Mouse (Mus musculus): ENCODE data around the gene Vwce. TPM values are rescaled to one million over a fixed set of nuclear protein-coding genes. Genes with fewer than 3 reads are reported as not detected.

The Vwce gene
- polyA plus RNA-seq (2014; fragmentation: Nextera tagmentation; extraction: Ambion mirVana), result 1.5 and 1.8 TPM in 2 replicates

DNA sequence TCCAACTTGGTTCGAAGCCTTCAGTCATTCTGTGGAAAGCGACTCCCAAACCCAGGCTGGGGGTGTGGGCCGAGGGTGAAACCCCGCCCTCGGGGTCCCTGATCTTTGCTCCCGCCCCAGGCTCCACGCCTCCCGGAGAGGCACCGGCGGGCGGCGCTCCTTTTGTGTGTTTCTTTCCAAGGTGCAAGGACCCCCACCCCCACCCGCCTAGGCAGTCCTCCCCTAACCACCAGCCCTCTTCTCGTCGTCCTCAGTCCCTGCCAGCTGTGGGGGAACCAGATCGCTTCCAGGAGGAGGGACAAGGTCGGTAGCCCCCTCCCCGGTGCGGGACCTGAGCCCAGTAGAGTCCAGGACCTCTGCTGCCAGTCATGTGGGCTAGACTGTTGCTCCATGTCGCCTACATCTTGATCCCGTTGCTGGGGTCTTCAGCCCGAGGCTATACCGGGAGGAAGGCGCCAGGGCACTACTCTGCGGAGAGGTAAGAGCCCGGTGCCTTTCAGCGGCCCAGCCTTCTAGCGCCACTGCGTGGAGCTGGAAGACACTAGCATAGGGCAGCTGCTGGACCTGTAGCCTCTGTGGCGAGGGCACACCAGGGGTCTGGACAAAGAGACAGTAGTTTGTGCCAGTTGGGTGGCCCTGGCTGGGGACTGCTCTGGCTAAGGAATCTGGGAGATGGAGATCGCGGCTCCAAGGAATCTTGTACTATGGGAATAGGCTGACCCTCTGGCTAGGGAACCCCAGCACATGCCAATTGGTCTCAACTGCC is at the start of gene Vwce:
TSS of gene Vwce (plus strand) at position 108 of the 766 bp plus-strand sequence.
- peak within 1 kb of the TSS; percentile 47 for H3K4me3 ChIP-seq (ENCODE audit: low read depth, low read length)
- WGBS, result 4% methylated on average over 26 of the region's 32 CpGs
- no peaks in the 10 kb centered on the region; the same call in 1 of the 2 replicates for H3K27me3 ChIP-seq (replicated peaks; ENCODE audit: control insufficient read depth, insufficient read depth, low read length)
- DNase-seq (ENCODE audit: low spot score), result peak; percentile 69
- peak within 1 kb of the TSS; percentile 39; the same call in 1 of the 2 replicates for H3K27ac ChIP-seq (replicated peaks; ENCODE audit: low read depth, low read length)
- peak within 1 kb of the TSS; percentile 93 for H3K4me2 ChIP-seq (ENCODE audit: low read depth, low read length)
- peaks cover 12% of the 10 kb centered on the region; the same call in 1 of the 2 replicates for H3K4me1 ChIP-seq (ENCODE audit: control insufficient read depth, insufficient read depth, low read length)
- ATAC-seq (ENCODE audit: low read depth), result peak; percentile 81
- peaks cover 26% of the 10 kb centered on the region for H3K36me3 ChIP-seq (ENCODE audit: control insufficient read depth, insufficient read depth, low read length)
- no peaks in the 10 kb centered on the region for H3K9me3 ChIP-seq (ENCODE audit: control insufficient read depth, low read length)
- peak within 1 kb of the TSS; percentile 66 for H3K9ac ChIP-seq (ENCODE audit: low read depth, low read length)

DNA sequence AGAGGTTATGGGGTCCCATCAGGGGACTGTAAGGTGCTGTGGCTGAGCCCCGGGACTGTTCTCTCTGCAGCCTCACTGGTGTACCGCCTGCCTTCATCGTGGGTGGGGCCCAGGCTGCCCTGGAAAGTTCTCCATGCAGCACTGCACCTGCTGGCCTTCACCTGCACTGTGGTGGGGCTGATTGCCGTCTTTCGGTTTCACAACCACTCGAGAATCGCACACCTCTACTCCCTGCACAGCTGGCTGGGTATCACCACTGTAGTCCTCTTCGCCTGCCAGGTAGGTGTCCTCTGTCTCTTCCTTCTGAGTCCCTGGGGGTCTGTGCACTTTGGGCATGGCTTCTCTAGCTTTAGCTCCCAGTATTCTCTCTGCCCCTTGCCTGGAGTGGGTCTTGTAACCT is 48.9 kb upstream of the Vwce start:
- H3K9ac ChIP-seq (ENCODE audit: low read depth, low read length), result no peak overlapping the region
- ATAC-seq (ENCODE audit: low read depth), result no peak
- H3K27ac ChIP-seq (replicated peaks; ENCODE audit: low read depth, low read length), result no peak overlapping the region
- 0 out of 2 replicates have a peak, but pooled peaks cover 6% of the 10 kb centered on the region for H3K36me3 ChIP-seq (ENCODE audit: control insufficient read depth, insufficient read depth, low read length)
- no peak overlapping the region for H3K4me2 ChIP-seq (ENCODE audit: low read depth, low read length)
- H3K27me3 ChIP-seq (replicated peaks; ENCODE audit: control insufficient read depth, insufficient read depth, low read length), result no peaks in the 10 kb centered on the region
- WGBS, result 87% methylated on average over 8 of the region's 8 CpGs
- DNase-seq (ENCODE audit: low spot score), result no peak
- H3K4me3 ChIP-seq (ENCODE audit: low read depth, low read length), result no peak overlapping the region
- peaks cover 17% of the 10 kb centered on the region for H3K4me1 ChIP-seq (ENCODE audit: control insufficient read depth, insufficient read depth, low read length)
- H3K9me3 ChIP-seq (ENCODE audit: control insufficient read depth, low read length), result no peaks in the 10 kb centered on the region

DNA sequence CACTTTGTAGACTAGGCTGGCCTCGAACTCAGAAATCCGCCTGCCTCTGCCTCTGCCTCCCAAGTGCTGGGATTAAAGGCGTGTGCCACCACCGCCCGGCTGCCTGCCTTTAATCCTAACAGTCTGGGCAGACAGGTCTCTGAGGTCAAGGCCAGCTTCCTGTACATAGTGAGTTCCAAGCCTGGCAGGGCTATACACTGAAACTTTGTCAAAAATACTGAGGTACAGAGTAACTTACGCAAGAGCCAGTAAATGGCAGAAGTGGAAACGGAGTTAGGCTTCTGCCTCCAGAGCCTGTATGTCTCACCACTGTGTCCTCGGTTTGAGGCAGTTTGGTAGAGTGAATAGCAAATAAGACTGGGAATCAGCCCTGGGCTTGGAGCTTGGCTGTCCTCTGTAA is 46.8 kb upstream of the Vwce start:
- no peaks in the 10 kb centered on the region for H3K9me3 ChIP-seq (ENCODE audit: control insufficient read depth, low read length)
- H3K27me3 ChIP-seq (replicated peaks; ENCODE audit: control insufficient read depth, insufficient read depth, low read length), result no peaks in the 10 kb centered on the region
- DNase-seq (ENCODE audit: low spot score) (no peak), ATAC-seq (ENCODE audit: low read depth) (no peak)
- no peak overlapping the region for H3K27ac ChIP-seq (replicated peaks; ENCODE audit: low read depth, low read length)
- H3K4me3 ChIP-seq (ENCODE audit: low read depth, low read length), result no peak overlapping the region
- H3K36me3 ChIP-seq (ENCODE audit: control insufficient read depth, insufficient read depth, low read length), result 0 out of 2 replicates have a peak, but pooled peaks cover 7% of the 10 kb centered on the region
- H3K9ac ChIP-seq (ENCODE audit: low read depth, low read length), result no peak overlapping the region
- no peak overlapping the region for H3K4me2 ChIP-seq (ENCODE audit: low read depth, low read length)
- H3K4me1 ChIP-seq (ENCODE audit: control insufficient read depth, insufficient read depth, low read length), result peaks cover 17% of the 10 kb centered on the region
- WGBS, result 88% methylated on average over 8 of the region's 8 CpGs

DNA sequence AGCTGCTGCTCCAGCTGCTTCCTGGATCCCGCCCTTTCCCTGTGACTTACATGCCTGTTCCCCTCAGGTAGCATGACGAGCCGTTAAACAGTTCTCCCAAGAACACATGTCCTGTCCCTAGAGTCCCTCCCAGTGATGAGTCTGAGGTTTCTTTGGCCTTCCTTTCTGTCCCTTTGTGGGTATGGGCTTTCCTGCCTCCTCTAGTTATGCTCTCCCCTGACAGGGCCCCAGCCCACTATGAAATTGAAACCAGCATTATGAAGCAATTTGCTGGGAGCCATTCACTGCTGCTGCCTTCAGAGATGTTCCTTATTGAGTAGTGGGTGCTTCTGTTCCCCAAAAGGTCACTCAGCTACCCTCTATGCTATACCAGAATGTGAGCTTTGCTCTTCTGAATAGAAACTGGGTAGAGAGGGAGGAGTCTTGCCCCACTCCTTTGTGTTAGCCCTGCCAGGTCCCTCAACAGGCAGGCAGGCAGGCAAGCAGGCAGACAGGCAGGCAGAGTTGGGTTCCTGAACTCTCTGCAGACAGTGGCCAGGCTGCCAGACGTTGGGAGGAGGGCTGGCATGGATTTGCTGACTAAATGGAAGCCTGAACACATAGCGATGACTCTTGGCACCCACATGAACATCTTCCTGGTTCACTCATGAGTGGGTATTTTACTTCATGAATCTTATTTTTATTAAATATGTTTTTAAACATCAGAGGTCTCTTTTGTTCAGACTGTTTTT is 44.7 kb upstream of the Vwce start:
- whole genome bisulfite sequencing, result 37% methylated on average over 5 of the region's 5 CpGs
- H3K27ac ChIP-seq (replicated peaks; ENCODE audit: low read depth, low read length), result peak overlapping the region; percentile 79
- no peak overlapping the region for H3K4me3 ChIP-seq (ENCODE audit: low read depth, low read length)
- peak overlapping the region; percentile 46 for H3K9ac ChIP-seq (ENCODE audit: low read depth, low read length)
- H3K4me2 ChIP-seq (ENCODE audit: low read depth, low read length), result no peak overlapping the region
- ATAC-seq (ENCODE audit: low read depth) (peak; percentile 83), DNase-seq (ENCODE audit: low spot score) (peak; percentile 67)
- H3K4me1 ChIP-seq (ENCODE audit: control insufficient read depth, insufficient read depth, low read length), result peaks cover 17% of the 10 kb centered on the region
- H3K27me3 ChIP-seq (replicated peaks; ENCODE audit: control insufficient read depth, insufficient read depth, low read length), result no peaks in the 10 kb centered on the region
- H3K36me3 ChIP-seq (ENCODE audit: control insufficient read depth, insufficient read depth, low read length), result peaks cover 13% of the 10 kb centered on the region
- no peaks in the 10 kb centered on the region for H3K9me3 ChIP-seq (ENCODE audit: control insufficient read depth, low read length)

GRCm38 (mm10) chr19:10590301-10590700 is 43.7 kb upstream of the Vwce start:
- Histone ChIP-seq H3K27me3 (replicated peaks; ENCODE audit: control insufficient read depth, insufficient read depth, low read length) (no peaks in the 10 kb centered on the region), H3K27ac (replicated peaks; ENCODE audit: low read depth, low read length) (no peak overlapping the region), H3K9me3 (ENCODE audit: control insufficient read depth, low read length) (no peaks in the 10 kb centered on the region), H3K36me3 (ENCODE audit: control insufficient read depth, insufficient read depth, low read length) (peaks cover 13% of the 10 kb centered on the region), H3K4me1 (ENCODE audit: control insufficient read depth, insufficient read depth, low read length) (peaks cover 17% of the 10 kb centered on the region), H3K4me2 (ENCODE audit: low read depth, low read length) (no peak overlapping the region), H3K9ac (ENCODE audit: low read depth, low read length) (no peak overlapping the region), H3K4me3 (ENCODE audit: low read depth, low read length) (no peak overlapping the region)
- ATAC-seq (ENCODE audit: low read depth) (no peak), DNase-seq (ENCODE audit: low spot score) (peak; percentile 30)
- WGBS, result 43% methylated on average over 3 of the region's 3 CpGs

GRCm38 (mm10) chr19:10591659-10592377 is 42.2 kb upstream of the Vwce start:
- H3K4me2 ChIP-seq (ENCODE audit: low read depth, low read length), result no peak overlapping the region
- DNase-seq (ENCODE audit: low spot score) (no peak), ATAC-seq (ENCODE audit: low read depth) (no peak)
- 91% methylated on average over 6 of the region's 6 CpGs for WGBS
- H3K36me3 ChIP-seq (ENCODE audit: control insufficient read depth, insufficient read depth, low read length), result peaks cover 15% of the 10 kb centered on the region
- no peak overlapping the region for H3K27ac ChIP-seq (replicated peaks; ENCODE audit: low read depth, low read length)
- no peaks in the 10 kb centered on the region for H3K9me3 ChIP-seq (ENCODE audit: control insufficient read depth, low read length)
- no peaks in the 10 kb centered on the region for H3K27me3 ChIP-seq (replicated peaks; ENCODE audit: control insufficient read depth, insufficient read depth, low read length)
- no peak overlapping the region for H3K9ac ChIP-seq (ENCODE audit: low read depth, low read length)
- H3K4me3 ChIP-seq (ENCODE audit: low read depth, low read length), result no peak overlapping the region
- peaks cover 17% of the 10 kb centered on the region for H3K4me1 ChIP-seq (ENCODE audit: control insufficient read depth, insufficient read depth, low read length)

- Histone ChIP-seq H3K9me3 (ENCODE audit: control insufficient read depth, low read length) (no peaks in the 10 kb centered on the region), H3K9ac (ENCODE audit: low read depth, low read length) (no peak overlapping the region), H3K4me2 (ENCODE audit: low read depth, low read length) (no peak overlapping the region), H3K36me3 (ENCODE audit: control insufficient read depth, insufficient read depth, low read length) (peaks cover 32% of the 10 kb centered on the region), H3K4me1 (ENCODE audit: control insufficient read depth, insufficient read depth, low read length) (0 out of 2 replicates have a peak, but pooled peaks cover 3% of the 10 kb centered on the region), H3K4me3 (ENCODE audit: low read depth, low read length) (no peak overlapping the region), H3K27me3 (replicated peaks; ENCODE audit: control insufficient read depth, insufficient read depth, low read length) (no peaks in the 10 kb centered on the region), H3K27ac (replicated peaks; ENCODE audit: low read depth, low read length) (no peak overlapping the region)
- WGBS, result 39% methylated on average over 3 of the region's 3 CpGs
- DNase-seq (ENCODE audit: low spot score) (no peak), ATAC-seq (ENCODE audit: low read depth) (no peak)
Observed at GRCm38 (mm10) chr19:10598188-10598587, 35.8 kb upstream of the Vwce start.

DNA sequence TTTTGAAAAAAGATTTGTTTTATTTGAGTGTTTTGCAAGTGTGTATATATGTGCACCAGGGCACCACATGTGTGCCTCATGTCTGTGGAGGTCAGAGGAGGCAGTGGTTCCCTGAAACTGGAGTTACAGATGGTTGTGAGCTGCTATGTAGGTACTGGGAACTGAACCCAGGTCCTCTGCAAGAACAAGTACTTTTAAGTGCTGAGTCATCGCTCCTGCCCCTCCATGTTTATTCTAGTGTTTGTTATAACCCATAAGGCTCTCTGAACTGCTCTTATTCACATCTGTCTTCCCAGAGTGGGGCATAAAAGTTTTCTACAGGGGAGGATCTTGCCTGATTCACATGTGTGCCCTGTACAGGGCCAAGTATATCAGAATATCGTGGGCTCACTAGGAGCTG is 34.4 kb upstream of the Vwce start:
- 81% methylated on average over 2 of the region's 2 CpGs for WGBS
- DNase-seq (ENCODE audit: low spot score) (no peak), ATAC-seq (ENCODE audit: low read depth) (no peak)
- Histone ChIP-seq H3K4me1 (ENCODE audit: control insufficient read depth, insufficient read depth, low read length) (peaks cover 7% of the 10 kb centered on the region; the same call in 1 of the 2 replicates), H3K27me3 (replicated peaks; ENCODE audit: control insufficient read depth, insufficient read depth, low read length) (no peaks in the 10 kb centered on the region), H3K4me3 (ENCODE audit: low read depth, low read length) (no peak overlapping the region), H3K36me3 (ENCODE audit: control insufficient read depth, insufficient read depth, low read length) (peaks cover 29% of the 10 kb centered on the region; the same call in 1 of the 2 replicates), H3K4me2 (ENCODE audit: low read depth, low read length) (no peak overlapping the region), H3K27ac (replicated peaks; ENCODE audit: low read depth, low read length) (no peak overlapping the region), H3K9ac (ENCODE audit: low read depth, low read length) (no peak overlapping the region), H3K9me3 (ENCODE audit: control insufficient read depth, low read length) (no peaks in the 10 kb centered on the region)
